Mouse (Mus musculus): ENCODE measurements at regions not wholly inside any gene's neighbourhood (a gene's known extent, or its start where the extent isn't known, plus 50 kb on each side); places are given as distances from the start of the nearest gene placed in this dataset.
A peak's percentile ranks its signal among the peaks of the same experiment; 100 is the strongest.

GRCm38 (mm10) chr1:42416539-42417218 lies 278.9 kb upstream of the Pou3f3 start:
- DNase-seq (no peak), ATAC-seq (ENCODE audit: low read depth) (no peak)
- H3K27me3 ChIP-seq: no peaks in the 10 kb centered on the region
- H3K27ac ChIP-seq: no peak overlapping the region
- no peaks in the 10 kb centered on the region for H3K9me3 ChIP-seq (replicated peaks)
- no peaks in the 10 kb centered on the region for H3K36me3 ChIP-seq
- 62% methylated on average over 8 of the region's 8 CpGs for WGBS (ENCODE audit: insufficient replicate concordance)
- H3K4me2 ChIP-seq: no peak overlapping the region
- H3K9ac ChIP-seq: no peak overlapping the region
- H3K4me1 ChIP-seq (replicated peaks): no peaks in the 10 kb centered on the region
- no peak overlapping the region for H3K4me3 ChIP-seq (replicated peaks)

- H3K27ac ChIP-seq: no peak overlapping the region
- H3K4me2 ChIP-seq: no peak overlapping the region
- no peaks in the 10 kb centered on the region for H3K4me1 ChIP-seq (replicated peaks)
- WGBS (ENCODE audit: insufficient replicate concordance): 25% methylated on average over 4 of the region's 4 CpGs
- H3K9me3 ChIP-seq (replicated peaks): no peaks in the 10 kb centered on the region
- no peak overlapping the region for H3K4me3 ChIP-seq (replicated peaks)
- ATAC-seq (ENCODE audit: low read depth): no peak
- no peak for DNase-seq
- no peaks in the 10 kb centered on the region for H3K27me3 ChIP-seq
- H3K9ac ChIP-seq: no peak overlapping the region
- no peaks in the 10 kb centered on the region for H3K36me3 ChIP-seq
These were observed 277.8 kb upstream of the Pou3f3 start for GRCm38 (mm10) chr1:42417815-42418214.

GRCm38 (mm10) chr1:42418233-42418632 lies 277.3 kb upstream of the Pou3f3 start:
- H3K36me3 ChIP-seq: no peaks in the 10 kb centered on the region

GRCm38 (mm10) chr1:42436366-42436998 lies 259.1 kb upstream of the Pou3f3 start:
- no peak overlapping the region for H3K4me3 ChIP-seq (replicated peaks)
- no peaks in the 10 kb centered on the region for H3K9me3 ChIP-seq (replicated peaks)
- no peak for ATAC-seq (ENCODE audit: low read depth)
- no peak overlapping the region for H3K9ac ChIP-seq
- H3K4me2 ChIP-seq: no peak overlapping the region
- no peaks in the 10 kb centered on the region for H3K36me3 ChIP-seq
- H3K27ac ChIP-seq: no peak overlapping the region
- DNase-seq: no peak
- WGBS (ENCODE audit: insufficient replicate concordance): 47% methylated on average over 8 of the region's 8 CpGs
- H3K4me1 ChIP-seq (replicated peaks): no peaks in the 10 kb centered on the region
- H3K27me3 ChIP-seq: no peaks in the 10 kb centered on the region

More at GRCm38 (mm10) chr1:42418233-42418632, 277.3 kb upstream of the Pou3f3 start:
- no peak for ATAC-seq (ENCODE audit: low read depth)
- no peaks in the 10 kb centered on the region for H3K4me1 ChIP-seq (replicated peaks)
- H3K27me3 ChIP-seq: no peaks in the 10 kb centered on the region
- H3K27ac ChIP-seq: no peak overlapping the region
- H3K9ac ChIP-seq: no peak overlapping the region
- H3K4me2 ChIP-seq: no peak overlapping the region
- no peak for DNase-seq
- no peak overlapping the region for H3K4me3 ChIP-seq (replicated peaks)
- H3K9me3 ChIP-seq (replicated peaks): no peaks in the 10 kb centered on the region
- WGBS (ENCODE audit: insufficient replicate concordance): 33% methylated on average over 1 of the region's 1 CpGs

GRCm38 (mm10) chr1:42468365-42468764 lies 227.2 kb upstream of the Pou3f3 start:
- 68% methylated on average over 3 of the region's 3 CpGs for WGBS (ENCODE audit: insufficient replicate concordance)
- DNase-seq: no peak

GRCm38 (mm10) chr1:42471846-42472494 lies 223.6 kb upstream of the Pou3f3 start:
- no peak for ATAC-seq (ENCODE audit: low read depth)
- no peak for DNase-seq
- Histone ChIP-seq H3K9me3 (replicated peaks) (no peaks in the 10 kb centered on the region), H3K27ac (no peak overlapping the region), H3K36me3 (no peaks in the 10 kb centered on the region), H3K27me3 (no peaks in the 10 kb centered on the region), H3K4me3 (replicated peaks) (no peak overlapping the region), H3K9ac (no peak overlapping the region), H3K4me2 (no peak overlapping the region), H3K4me1 (replicated peaks) (0 out of 2 replicates have a peak, but pooled peaks cover 6% of the 10 kb centered on the region)
- 66% methylated on average over 10 of the region's 10 CpGs for WGBS (ENCODE audit: insufficient replicate concordance)

More at GRCm38 (mm10) chr1:42468365-42468764, 227.2 kb upstream of the Pou3f3 start:
- no peak overlapping the region for H3K4me3 ChIP-seq (replicated peaks)
- H3K4me2 ChIP-seq: no peak overlapping the region
- 0 out of 2 replicates have a peak, but pooled peaks cover 6% of the 10 kb centered on the region for H3K4me1 ChIP-seq (replicated peaks)
- no peak for ATAC-seq (ENCODE audit: low read depth)
- no peak overlapping the region for H3K9ac ChIP-seq
- no peak overlapping the region for H3K27ac ChIP-seq
- no peaks in the 10 kb centered on the region for H3K9me3 ChIP-seq (replicated peaks)
- H3K27me3 ChIP-seq: no peaks in the 10 kb centered on the region
- no peaks in the 10 kb centered on the region for H3K36me3 ChIP-seq

- Histone ChIP-seq H3K36me3 (no peaks in the 10 kb centered on the region), H3K9me3 (replicated peaks) (no peaks in the 10 kb centered on the region), H3K4me3 (replicated peaks) (no peak overlapping the region), H3K27ac (no peak overlapping the region), H3K9ac (no peak overlapping the region), H3K4me2 (no peak overlapping the region), H3K27me3 (no peaks in the 10 kb centered on the region), H3K4me1 (replicated peaks) (0 out of 2 replicates have a peak, but pooled peaks cover 6% of the 10 kb centered on the region)
- WGBS (ENCODE audit: insufficient replicate concordance): 62% methylated on average over 13 of the region's 13 CpGs
- DNase-seq (no peak), ATAC-seq (ENCODE audit: low read depth) (no peak)
These were observed 222.9 kb upstream of the Pou3f3 start for GRCm38 (mm10) chr1:42472495-42473230.

GRCm38 (mm10) chr1:42474197-42474596 lies 221.4 kb upstream of the Pou3f3 start:
- H3K9ac ChIP-seq: no peak overlapping the region
- H3K4me2 ChIP-seq: no peak overlapping the region
- H3K4me1 ChIP-seq (replicated peaks): 0 out of 2 replicates have a peak, but pooled peaks cover 6% of the 10 kb centered on the region
- no peaks in the 10 kb centered on the region for H3K9me3 ChIP-seq (replicated peaks)
- ATAC-seq (ENCODE audit: low read depth) (no peak), DNase-seq (no peak)
- no peaks in the 10 kb centered on the region for H3K36me3 ChIP-seq
- H3K4me3 ChIP-seq (replicated peaks): no peak overlapping the region
- WGBS (ENCODE audit: insufficient replicate concordance): 54% methylated on average over 8 of the region's 8 CpGs
- H3K27me3 ChIP-seq: no peaks in the 10 kb centered on the region
- no peak overlapping the region for H3K27ac ChIP-seq

- Histone ChIP-seq H3K9me3 (replicated peaks) (no peaks in the 10 kb centered on the region), H3K27ac (no peak overlapping the region), H3K4me1 (replicated peaks) (0 out of 2 replicates have a peak, but pooled peaks cover 6% of the 10 kb centered on the region), H3K9ac (no peak overlapping the region), H3K36me3 (no peaks in the 10 kb centered on the region), H3K4me2 (no peak overlapping the region), H3K4me3 (replicated peaks) (no peak overlapping the region), H3K27me3 (no peaks in the 10 kb centered on the region)
- ATAC-seq (ENCODE audit: low read depth): no peak
- WGBS (ENCODE audit: insufficient replicate concordance): 59% methylated on average over 1 of the region's 1 CpGs
- no peak for DNase-seq
These were observed 220.7 kb upstream of the Pou3f3 start for GRCm38 (mm10) chr1:42474831-42475230.

GRCm38 (mm10) chr1:42475629-42476028 lies 219.9 kb upstream of the Pou3f3 start:
- DNase-seq (no peak), ATAC-seq (ENCODE audit: low read depth) (peak; percentile 45; the same call in 1 of the 2 replicates)
- Histone ChIP-seq H3K36me3 (no peaks in the 10 kb centered on the region), H3K4me3 (replicated peaks) (no peak overlapping the region), H3K4me2 (no peak overlapping the region), H3K27me3 (no peaks in the 10 kb centered on the region), H3K9ac (no peak overlapping the region), H3K4me1 (replicated peaks) (0 out of 2 replicates have a peak, but pooled peaks cover 6% of the 10 kb centered on the region), H3K9me3 (replicated peaks) (no peaks in the 10 kb centered on the region), H3K27ac (no peak overlapping the region)
- 64% methylated on average over 2 of the region's 2 CpGs for WGBS (ENCODE audit: insufficient replicate concordance)

GRCm38 (mm10) chr1:42480348-42480920 lies 215.1 kb upstream of the Pou3f3 start:
- Histone ChIP-seq H3K9me3 (replicated peaks) (no peaks in the 10 kb centered on the region), H3K4me3 (replicated peaks) (no peak overlapping the region), H3K4me2 (no peak overlapping the region), H3K9ac (no peak overlapping the region), H3K4me1 (replicated peaks) (no peaks in the 10 kb centered on the region), H3K27me3 (no peaks in the 10 kb centered on the region), H3K27ac (no peak overlapping the region), H3K36me3 (no peaks in the 10 kb centered on the region)
- no peak for ATAC-seq (ENCODE audit: low read depth)
- no peak for DNase-seq
- WGBS (ENCODE audit: insufficient replicate concordance): 73% methylated on average over 8 of the region's 8 CpGs

Measured in liver, embryonic 13.5 days (tissue).